Comparison of ENCODE assay signal across 8 mouse cellular contexts in the genomic region with DNA sequence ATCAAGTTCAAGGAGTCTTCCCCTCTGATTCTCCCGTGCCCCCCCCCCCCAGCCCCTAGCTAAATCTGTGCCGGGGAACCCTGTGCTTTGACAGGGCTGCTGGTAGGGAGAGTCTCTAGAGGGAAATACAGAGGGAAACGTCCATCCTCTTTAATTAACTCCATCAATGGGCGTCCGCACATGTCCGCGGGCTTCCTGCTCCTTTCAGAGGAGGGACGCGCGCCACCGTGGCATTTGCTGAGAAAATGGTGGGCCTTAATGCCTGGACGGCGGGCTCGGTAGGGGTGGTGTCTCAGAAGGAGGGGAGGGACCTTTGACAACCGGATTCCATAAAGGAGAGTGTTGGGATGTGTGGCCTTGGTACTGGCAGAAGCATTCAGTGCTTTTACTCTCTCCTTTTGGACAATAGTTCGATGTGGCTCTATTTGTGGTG. TPM values are rescaled to one million over a fixed set of nuclear protein-coding genes. Genes with fewer than 3 reads are reported as not detected.
DNase-seq lines count a peak whose midpoint lies in the region; ATAC-seq and TF ChIP-seq lines count a peak whose summit lies in the region.

No protein-coding gene starts in this region.

- peak overlapping the region; percentile 91 for H3K27ac ChIP-seq in heart, embryonic 10.5 days
- H3K27ac ChIP-seq in kidney, postnatal 0 days, result peak overlapping the region; percentile 85
- peak overlapping the region; percentile 91 for H3K27ac ChIP-seq in lung, embryonic 16.5 days (ENCODE audit: low read length)

- no peaks in the 10 kb centered on the region for H3K4me1 ChIP-seq in heart, embryonic 10.5 days
- no peaks in the 10 kb centered on the region for H3K4me1 ChIP-seq in kidney, postnatal 0 days (replicated peaks; ENCODE audit: insufficient read depth, low read length)
- no peaks in the 10 kb centered on the region for H3K4me1 ChIP-seq in lung, embryonic 16.5 days (replicated peaks; ENCODE audit: control insufficient read depth, insufficient read depth, low read length)

- peak overlapping the region; percentile 69 for H3K9ac ChIP-seq in kidney, postnatal 0 days (ENCODE audit: low read depth, low read length)
- H3K9ac ChIP-seq in lung, embryonic 16.5 days (ENCODE audit: low read length), result peak overlapping the region; percentile 74

- no peaks in the 10 kb centered on the region for H3K36me3 ChIP-seq in C2C12 (ENCODE audit: control insufficient read depth, insufficient read depth)
- H3K36me3 ChIP-seq in heart, embryonic 10.5 days, result peaks cover 34% of the 10 kb centered on the region
- H3K36me3 ChIP-seq in kidney, postnatal 0 days (ENCODE audit: insufficient read depth, low read length), result no peaks in the 10 kb centered on the region
- peaks cover 13% of the 10 kb centered on the region for H3K36me3 ChIP-seq in lung, embryonic 16.5 days (ENCODE audit: control insufficient read depth, insufficient read depth, low read length)

- TF ChIP-seq CTCF in C2C12 (IDR thresholded peaks at IDR 0.05; ENCODE audit: control insufficient read depth, insufficient read depth, insufficient read length), result no peak
- TF ChIP-seq CTCF in kidney, postnatal 0 days (IDR thresholded peaks at IDR 0.05; ENCODE audit: low read depth), result no peak

- WGBS in heart, embryonic 10.5 days, result 10% methylated on average over 16 of the region's 16 CpGs
- 27% methylated on average over 16 of the region's 16 CpGs for WGBS in kidney, postnatal 0 days
- 13% methylated on average over 14 of the region's 16 CpGs for WGBS in lung, embryonic 16.5 days

- peak; percentile 67 for ATAC-seq in kidney, postnatal 0 days (replicated peaks; ENCODE audit: low FRiP score, low read depth)
- ATAC-seq in lung, embryonic 16.5 days (ENCODE audit: low read depth), result peak; percentile 69

- H3K79me3 ChIP-seq in C2C12 (ENCODE audit: low read depth), result no peaks in the 10 kb centered on the region

- H3K4me2 ChIP-seq in kidney, postnatal 0 days (ENCODE audit: low read length), result peak overlapping the region; percentile 53
- H3K4me2 ChIP-seq in lung, embryonic 16.5 days (ENCODE audit: low read depth, low read length), result peak overlapping the region; percentile 47

- H3K79me2 ChIP-seq in C2C12 (ENCODE audit: control insufficient read depth, insufficient read depth), result no peaks in the 10 kb centered on the region

- DNase-seq in adrenal gland, adult (ENCODE audit: inconsistent age in 2 of 2, low spot score in 1 of 2), result peak; percentile 44 to 63
- DNase-seq in adrenal gland, adult 8-10 months, result no peak
- peak; percentile 44 to 51 for DNase-seq in cerebellum, adult 18-20 months
- DNase-seq in heart, embryonic 10.5 days (ENCODE audit: low spot score), result peak; percentile 80
- peak; percentile 59 for DNase-seq in kidney, postnatal 0 days (ENCODE audit: low spot score)
- DNase-seq in right cerebral cortex, postnatal 10 days (ENCODE audit: low spot score in 2 of 2), result peak; percentile 41 to 47

- peak overlapping the region; percentile 21 for H3K4me3 ChIP-seq in C2C12 (ENCODE audit: insufficient read depth, poor library complexity, severe bottlenecking)
- H3K4me3 ChIP-seq in heart, embryonic 10.5 days, result peak overlapping the region; percentile 67
- H3K4me3 ChIP-seq in kidney, postnatal 0 days (replicated peaks; ENCODE audit: low read depth, low read length), result peak overlapping the region; percentile 53
- peak overlapping the region; percentile 60 for H3K4me3 ChIP-seq in lung, embryonic 16.5 days (ENCODE audit: low read length)

- no peaks in the 10 kb centered on the region for H3K9me3 ChIP-seq in heart, embryonic 10.5 days
- no peaks in the 10 kb centered on the region for H3K9me3 ChIP-seq in kidney, postnatal 0 days (replicated peaks; ENCODE audit: low read length)
- no peaks in the 10 kb centered on the region for H3K9me3 ChIP-seq in lung, embryonic 16.5 days (ENCODE audit: control insufficient read depth, low read length)

- H3K27me3 ChIP-seq in C2C12 (ENCODE audit: control insufficient read depth, insufficient read depth, insufficient read length), result no peaks in the 10 kb centered on the region
- H3K27me3 ChIP-seq in heart, embryonic 10.5 days (ENCODE audit: insufficient read depth, poor library complexity, severe bottlenecking), result peaks cover 6% of the 10 kb centered on the region; the same call in 1 of the 2 replicates
- no peaks in the 10 kb centered on the region for H3K27me3 ChIP-seq in kidney, postnatal 0 days (ENCODE audit: insufficient read depth, low read length)
- no peaks in the 10 kb centered on the region for H3K27me3 ChIP-seq in lung, embryonic 16.5 days (ENCODE audit: control insufficient read depth, insufficient read depth, low read depth, low read length)

- peak overlapping the region; percentile 69 for H3ac ChIP-seq in C2C12 (ENCODE audit: control insufficient read depth, insufficient read length, low read depth)

TF ChIP-seq in C2C12, 6 proteins besides CTCF, POLR2A, EP300 and RAD21:
- TF ChIP-seq USF1 (IDR thresholded peaks at IDR 0.05; ENCODE audit: low read depth) (no peak), MAX (IDR thresholded peaks at IDR 0.05) (no peak), MYOG (IDR thresholded peaks at IDR 0.05; ENCODE audit: control insufficient read depth, extremely low read depth, insufficient read length) (no peak)

RNA-seq across cellular contexts. Expression of a gene that starts 0.4 kb away (rescaled TPM):
- 10 to 100 TPM in 2 of 4 experiments, 1 to 10 TPM in 2; 9.2 to 13.7 (median 10.2) TPM for total RNA-seq in adrenal gland, adult 8-10 months (2022)
- 2.7 TPM for polyA plus RNA-seq in C2C12 (2012; fragmentation: generic; extraction: Trizol)
- polyA plus RNA-seq in heart, embryonic 10.5 days (2016; fragmentation: Nextera tagmentation; extraction: Ambion mirVana), result 3.4 and 4.3 TPM in 2 replicates
- polyA plus RNA-seq in kidney, postnatal 0 days (2015; fragmentation: Nextera tagmentation; extraction: Ambion mirVana), result 3.4 and 3.5 TPM in 2 replicates
- 5.0 and 5.3 TPM in 2 replicates for polyA plus RNA-seq in lung, embryonic 16.5 days (2015; fragmentation: Nextera tagmentation; extraction: Ambion mirVana)

RNA-seq across cellular contexts. Expression of a gene that starts 31.0 kb away (rescaled TPM):
- total RNA-seq in adrenal gland, adult 8-10 months (2022), result 10 to 100 TPM; 17.2 to 33.8 (median 26.0) TPM
- 2.7 TPM for polyA plus RNA-seq in C2C12 (2012; fragmentation: generic; extraction: Trizol)
- 41.4 and 48.4 TPM in 2 replicates for polyA plus RNA-seq in heart, embryonic 10.5 days (2016; fragmentation: Nextera tagmentation; extraction: Ambion mirVana)
- polyA plus RNA-seq in kidney, postnatal 0 days (2015; fragmentation: Nextera tagmentation; extraction: Ambion mirVana), result 34.1 and 34.7 TPM in 2 replicates
- 52.7 and 54.0 TPM in 2 replicates for polyA plus RNA-seq in lung, embryonic 16.5 days (2015; fragmentation: Nextera tagmentation; extraction: Ambion mirVana)
